Mouse (Mus musculus): ENCODE measurements around the gene Pa2g4.

GRCm38 (mm10) chr10:128544151-128544657 is 21.6 kb downstream of the Pa2g4 start:
- TF ChIP-seq CTCF (conservative IDR thresholded peaks at IDR 0.05; ENCODE audit: low read length) (no peak), POU5F1 (IDR thresholded peaks at IDR 0.05; ENCODE audit: borderline replicate concordance, low read length) (no peak)
